Mouse (Mus musculus) adrenal gland, postnatal 14 days (tissue): ENCODE results near the gene Cdkn1c. TPM values are rescaled to one million over a fixed set of nuclear protein-coding genes. Genes with fewer than 3 reads are reported as not detected.

Experiments used
- DNase-seq: peaks from one replicate; pipeline ENCODE4 v3.0.0; 2021; ENCODE audit warnings: mixed read lengths
- long read RNA-seq, 2 experiments: library from polyadenylated mRNA; stranded (forward); transcript quantifications; one replicate each; pipeline ENCODE4 v2.0.0; 2021
- total RNA-seq: library from RNA; stranded (reverse); gene quantifications from 2 replicates; pipeline ENCODE4 v1.2.3, GENCODE M21; 2021

Cdkn1c gene
- 321 and 419 TPM in 2 replicates for total RNA-seq
- long read RNA-seq, experiment 1, transcript Cdkn1c-205 (3 exons, 667 nt): minor isoform, 14 of 1,203 reads
- long read RNA-seq, experiment 1, transcript Cdkn1c-202 (4 exons, 1,888 nt): minor isoform, 53 of 1,203 reads
- long read RNA-seq, experiment 1, transcript Cdkn1c-201 (4 exons, 1,901 nt): major isoform, 332 of 1,203 reads
- long read RNA-seq, experiment 1, partial matches to known transcripts: 36 of 1,203 reads
- long read RNA-seq, experiment 1, other reads (novel, unspliced or antisense): 766 of 1,203 reads
- long read RNA-seq, experiment 2, transcript Cdkn1c-205 (3 exons, 667 nt): minor isoform, 18 of 863 reads
- long read RNA-seq, experiment 2, transcript Cdkn1c-202 (4 exons, 1,888 nt): minor isoform, 32 of 863 reads
- long read RNA-seq, experiment 2, transcript Cdkn1c-201 (4 exons, 1,901 nt): major isoform, 272 of 863 reads
- long read RNA-seq, experiment 2, transcript Cdkn1c-204 (2 exons, 500 nt): minor isoform, 5 of 863 reads
- long read RNA-seq, experiment 2, partial matches to known transcripts: 21 of 863 reads
- long read RNA-seq, experiment 2, other reads (novel, unspliced or antisense): 515 of 863 reads

DNA sequence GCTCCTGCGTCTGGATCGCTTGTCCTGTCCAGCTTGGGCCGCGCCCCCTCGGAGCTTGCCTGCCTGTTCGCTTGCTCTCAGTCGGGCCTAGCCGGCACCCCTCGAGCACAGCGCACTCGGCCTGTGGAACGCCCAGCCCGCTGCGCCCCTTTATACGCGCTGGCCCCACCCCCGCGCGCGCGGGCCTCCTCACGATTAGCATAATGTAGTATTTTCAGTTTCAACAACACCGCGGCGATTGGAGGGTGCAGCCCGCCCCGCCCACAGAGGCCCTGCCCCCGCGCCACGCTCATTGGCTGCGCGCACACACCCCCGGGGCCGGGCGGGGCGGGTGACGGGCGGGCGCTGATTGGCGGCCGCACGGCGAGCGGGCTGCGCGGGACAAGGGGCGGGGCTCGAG lies at the start of gene Cdkn1c:
Gene Cdkn1c, minus strand, starts transcription at position 177 of the 400 bp plus-strand sequence.
- peak; percentile 93 for DNase-seq

DNA sequence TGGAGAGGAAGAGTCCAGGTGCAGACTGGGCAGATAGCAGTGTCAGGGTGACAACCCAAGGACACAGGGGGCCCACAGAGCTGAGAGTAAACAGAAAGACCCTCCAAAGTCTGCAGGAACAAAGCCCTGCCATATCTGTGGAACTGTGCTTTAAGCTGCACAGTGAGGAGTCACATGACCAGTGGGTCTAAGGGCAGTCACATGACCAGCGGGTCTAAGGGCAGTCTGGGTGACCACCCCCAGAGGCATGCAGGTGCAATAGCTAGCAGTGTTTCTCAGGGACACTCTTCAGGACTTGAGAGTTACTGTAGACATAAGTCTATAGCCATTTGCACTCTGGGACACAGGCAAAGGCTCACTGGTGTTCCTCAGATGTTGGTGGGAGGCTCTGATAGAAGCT lies 48.7 kb upstream of the Cdkn1c start:
- no peak for DNase-seq

DNA sequence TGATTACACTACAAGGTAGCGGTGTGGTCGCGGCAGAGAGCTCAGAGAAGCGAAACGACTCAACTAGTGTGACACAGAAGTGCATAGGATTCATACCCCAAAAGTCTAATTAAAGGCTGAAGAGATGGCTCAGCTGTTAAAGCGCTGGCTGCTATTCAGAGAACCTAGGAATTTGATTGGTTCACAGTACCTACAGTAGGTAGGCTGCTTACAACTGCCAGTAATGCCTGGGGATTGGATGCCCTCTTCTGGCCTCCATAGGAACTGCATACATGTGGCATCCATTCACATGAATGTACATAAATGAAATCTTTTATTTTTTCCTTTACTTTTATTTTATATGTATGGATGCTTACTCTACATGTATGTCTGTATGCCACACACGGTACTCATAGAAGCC lies 45.8 kb upstream of the Cdkn1c start:
- DNase-seq: peak; percentile 71

DNA sequence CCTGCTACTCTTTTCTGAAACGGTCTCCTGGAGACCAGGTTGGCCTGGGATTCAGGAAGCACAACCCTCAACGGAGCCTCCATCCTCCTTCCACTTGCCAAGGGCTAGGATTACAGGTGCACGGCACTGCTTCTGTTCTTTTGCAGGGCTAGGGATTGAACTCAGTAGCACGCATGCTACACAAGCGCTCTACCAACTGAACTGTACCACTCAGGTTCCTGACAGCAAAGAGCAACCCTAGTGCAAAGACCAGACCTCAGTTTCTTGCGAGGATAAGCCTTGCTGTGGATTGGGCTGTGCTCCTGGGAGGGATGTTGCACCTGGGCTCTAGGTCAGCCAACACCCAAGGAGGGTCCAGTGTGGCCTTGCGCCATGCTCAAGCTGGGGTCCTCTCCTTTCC lies 45.4 kb upstream of the Cdkn1c start:
- no peak for DNase-seq

DNA sequence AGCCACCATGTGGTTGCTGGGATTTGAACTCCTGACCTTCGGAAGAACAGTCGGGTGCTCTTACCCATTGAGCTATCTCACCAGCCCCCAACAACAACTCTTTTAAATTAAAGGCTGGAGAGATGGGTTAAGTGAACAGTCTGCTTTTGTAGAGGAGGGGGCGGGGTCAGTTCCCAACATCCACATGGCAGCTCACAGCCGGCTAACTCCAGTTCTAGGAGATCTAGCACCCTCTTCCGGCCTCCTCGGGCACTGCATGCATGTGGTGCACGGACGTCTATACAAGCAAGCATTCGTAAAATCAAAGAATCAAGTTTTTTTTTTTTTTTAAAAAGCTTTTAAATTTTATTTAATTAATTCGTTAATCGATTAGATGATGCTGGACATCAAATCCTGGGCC lies 45.0 kb upstream of the Cdkn1c start:
- peak; percentile 90 for DNase-seq

DNA sequence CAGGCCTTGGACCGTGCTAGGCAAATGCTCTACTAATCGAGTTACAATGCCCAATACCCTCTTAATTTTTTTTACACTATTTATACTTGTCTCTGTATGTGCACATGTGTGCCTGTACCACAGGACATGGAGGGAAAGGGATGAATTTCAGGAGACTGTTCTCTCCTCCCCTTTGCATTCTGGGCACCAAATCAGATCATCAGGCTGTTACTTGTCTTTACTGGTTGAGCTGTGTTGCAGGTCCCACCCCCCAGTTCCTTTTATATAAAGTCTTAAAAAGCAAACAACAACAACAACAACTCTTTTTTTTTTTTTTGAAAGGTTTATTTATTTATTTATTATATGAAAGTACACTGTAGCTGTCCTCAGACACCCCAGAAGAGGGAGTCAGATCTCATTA lies 44.6 kb upstream of the Cdkn1c start:
- DNase-seq: no peak

DNA sequence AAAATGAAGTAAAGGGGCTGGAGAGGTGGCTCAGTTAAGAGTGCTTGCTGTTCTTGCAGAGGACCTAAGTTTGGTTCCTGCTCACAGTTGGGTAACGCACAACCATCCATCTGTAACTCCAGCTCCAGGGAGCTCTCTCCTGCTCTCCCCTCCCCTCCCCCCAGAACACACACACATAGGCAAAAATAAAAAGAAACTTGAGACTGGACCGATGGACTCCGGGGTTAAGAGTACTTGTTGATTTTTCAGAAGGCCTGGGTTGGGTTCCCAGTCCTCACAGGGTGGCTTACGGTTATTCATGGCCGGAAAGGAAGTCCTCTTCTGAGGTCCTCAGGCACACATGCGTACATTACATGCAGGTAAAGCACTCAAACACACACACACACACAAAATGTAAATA lies 43.1 kb upstream of the Cdkn1c start:
- no peak for DNase-seq

DNA sequence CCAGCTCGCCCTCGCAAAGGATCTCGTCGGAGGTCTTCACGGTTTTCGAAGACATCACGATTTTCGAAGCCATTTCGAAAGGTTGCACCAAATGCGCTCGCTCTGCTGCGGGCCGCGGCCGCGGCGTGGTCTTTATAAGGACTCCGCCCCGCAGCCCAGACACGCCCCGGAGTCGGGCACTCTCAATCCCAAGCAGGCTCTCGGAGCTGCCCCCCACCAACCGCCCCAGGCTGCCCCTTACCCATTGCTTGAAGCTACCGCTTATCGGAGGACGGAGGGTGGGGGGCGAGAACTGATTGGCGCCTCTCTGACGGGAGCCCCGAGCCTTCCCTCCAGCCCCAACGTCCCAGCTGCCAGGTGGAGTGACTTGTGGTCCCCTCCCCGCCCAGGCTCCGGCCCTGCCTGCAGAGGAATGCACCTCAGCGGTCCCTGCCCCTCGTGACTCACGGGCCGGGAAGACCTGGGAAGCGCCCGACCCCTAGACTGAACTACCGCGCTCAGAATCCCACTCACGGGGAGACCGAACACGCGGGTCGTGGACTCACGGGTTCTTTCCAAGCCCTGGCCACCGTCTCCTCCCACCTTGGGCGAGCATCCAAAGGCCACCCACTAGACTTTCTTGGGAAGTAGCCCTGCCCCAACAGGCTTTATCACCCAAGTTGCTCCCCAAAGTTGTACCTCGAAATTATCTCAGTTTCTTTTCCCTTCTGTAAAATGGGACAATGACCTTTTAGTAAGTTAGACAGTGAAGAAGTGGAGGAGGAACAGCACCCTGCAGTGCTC lies 41.8 kb upstream of the Cdkn1c start, which contains the start of gene Phlda2:
Gene Phlda2, minus strand, starts transcription at position 733 of the 783 bp plus-strand sequence.
- peak; percentile 37 for DNase-seq

DNA sequence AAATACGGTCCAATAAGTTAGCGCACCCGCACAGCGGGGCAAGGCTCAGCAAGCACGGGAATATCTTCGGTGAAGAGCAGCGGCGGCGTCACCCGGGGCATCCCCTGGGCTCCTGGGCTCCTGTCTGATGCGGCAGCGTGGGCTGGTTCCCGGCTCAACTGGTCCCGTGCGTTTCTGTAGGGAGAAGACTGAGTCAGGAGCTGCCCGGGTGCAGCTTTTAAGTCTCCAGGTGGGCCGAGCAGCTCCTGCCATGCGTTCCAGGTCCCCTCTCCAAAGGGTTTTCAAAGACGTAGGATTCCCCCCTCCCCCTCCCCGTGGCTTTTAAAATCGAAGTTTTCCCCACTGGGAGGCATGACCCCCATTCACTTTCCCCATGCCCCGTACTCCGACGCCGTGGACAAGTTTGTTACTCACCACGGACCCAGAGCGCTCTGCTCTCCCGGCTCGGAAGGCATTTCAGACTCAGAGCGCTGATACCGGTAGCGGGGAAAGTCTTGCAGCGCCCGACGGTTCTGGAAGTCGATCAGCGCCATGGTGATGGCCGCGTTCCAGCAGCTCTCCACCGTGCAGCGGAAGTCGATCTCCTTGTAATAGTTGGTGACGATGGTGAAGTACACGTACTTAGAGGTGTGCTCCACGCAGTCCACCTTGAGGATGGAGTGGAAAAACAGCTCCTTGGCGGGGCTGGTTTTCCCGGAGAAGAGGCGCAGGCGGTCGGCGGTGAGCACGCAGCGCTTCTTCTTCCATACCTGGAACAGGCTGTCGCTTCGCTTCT lies 41.0 kb upstream of the Cdkn1c start:
- peak; percentile 72 for DNase-seq

DNA sequence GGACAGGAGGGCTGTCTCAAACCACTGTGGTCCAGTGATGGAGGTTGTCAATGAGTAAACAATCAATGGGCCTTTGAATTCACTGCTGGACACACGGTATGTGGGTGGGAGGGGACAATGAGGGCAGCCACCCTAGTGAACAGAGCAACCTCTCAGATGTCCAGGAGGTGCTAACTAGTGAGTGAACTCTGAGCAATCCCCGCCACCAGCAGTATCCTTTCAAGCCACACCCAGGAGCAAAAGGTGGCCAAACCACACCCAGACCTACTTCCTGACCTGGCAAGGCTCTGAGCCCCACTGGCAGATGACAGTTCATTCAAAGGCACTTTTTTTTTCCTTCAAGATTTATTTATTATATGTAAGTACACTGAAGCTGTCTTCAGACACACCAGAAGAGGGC lies 40.1 kb upstream of the Cdkn1c start:
- DNase-seq: no peak

DNA sequence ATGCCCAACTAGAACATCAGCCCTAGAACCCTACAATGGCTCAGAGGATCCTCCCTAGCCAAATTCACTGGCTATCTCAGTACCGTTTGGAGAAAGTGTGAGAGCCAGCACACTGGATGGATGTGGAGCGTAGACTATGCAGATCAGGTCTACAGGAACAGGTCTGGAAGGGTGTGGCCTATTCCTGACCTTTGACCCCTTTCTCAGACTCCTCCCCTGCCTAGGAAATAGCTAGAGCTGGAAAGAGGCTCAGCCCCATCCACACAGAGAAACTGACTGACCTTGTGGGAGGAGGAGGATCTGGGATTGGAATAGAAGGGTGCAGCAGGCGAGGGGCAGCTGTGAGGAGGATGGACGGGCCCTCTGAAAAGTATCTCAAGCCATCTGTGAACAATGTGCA lies 37.7 kb upstream of the Cdkn1c start:
- DNase-seq: no peak

DNA sequence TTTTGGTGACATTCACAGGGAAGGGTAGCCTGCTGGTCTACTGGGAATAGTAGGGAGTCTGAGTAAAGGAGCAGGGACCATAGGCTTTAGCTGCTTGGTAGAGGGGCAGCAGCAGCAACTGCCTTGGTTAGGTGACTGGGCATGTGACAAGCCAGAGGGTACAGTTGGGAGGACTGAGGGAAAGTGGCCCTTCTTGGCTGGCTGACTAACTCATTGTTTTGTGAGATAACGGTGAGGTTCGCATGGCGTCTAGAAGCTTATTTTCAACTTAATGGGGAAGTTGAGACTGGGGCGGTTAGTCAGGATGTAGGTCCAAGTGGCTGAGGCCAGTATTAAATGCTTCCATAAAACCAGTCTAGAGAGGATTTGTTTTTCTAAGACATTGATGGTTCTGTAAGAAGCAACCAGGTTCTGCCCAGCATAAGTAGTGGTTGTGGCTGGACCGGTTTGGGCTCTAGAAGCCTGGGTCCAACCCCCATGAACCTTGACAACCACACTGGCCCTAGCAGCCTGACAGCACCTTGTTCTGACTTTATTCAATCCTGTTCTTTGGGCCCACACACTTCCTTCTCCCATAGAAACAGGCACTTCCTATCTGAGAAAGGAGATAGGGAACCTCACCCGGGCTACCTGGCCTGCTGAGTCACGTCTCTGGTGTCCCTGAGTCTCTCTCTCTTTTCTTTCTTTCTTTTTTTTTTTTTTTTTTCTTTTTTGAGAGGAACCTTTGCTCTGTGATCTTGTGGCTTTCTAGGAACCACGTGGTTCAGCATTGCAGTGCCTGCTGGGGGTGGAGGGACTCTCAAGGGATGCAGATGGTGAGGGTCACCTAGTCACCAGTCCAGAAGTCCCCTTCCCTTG lies 34.5 kb upstream of the Cdkn1c start:
- no peak for DNase-seq

DNA sequence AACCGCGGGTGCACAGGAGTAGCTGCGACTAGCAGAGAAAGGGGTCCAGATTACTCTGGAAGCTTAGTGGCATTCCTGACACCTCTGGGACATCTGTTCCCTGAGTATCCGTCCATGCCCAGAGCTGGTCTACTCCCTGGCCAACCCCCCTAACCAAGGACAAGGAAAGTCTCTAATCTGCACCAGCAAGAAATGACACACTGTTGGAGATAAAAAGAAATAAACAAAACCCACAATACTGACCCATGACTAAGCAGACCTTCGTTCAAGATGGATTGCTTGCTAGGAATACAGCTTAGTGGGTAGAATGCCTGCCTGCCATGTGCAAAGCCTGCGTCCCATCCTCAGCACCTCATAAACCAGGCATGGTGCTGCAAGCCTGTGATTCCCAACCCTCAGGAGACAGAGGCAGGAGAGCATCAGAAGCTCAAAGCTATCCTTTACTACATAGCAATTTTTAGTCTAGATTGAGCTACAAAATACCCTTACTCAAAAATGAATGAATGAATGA lies 32.8 kb upstream of the Cdkn1c start:
- no peak for DNase-seq

DNA sequence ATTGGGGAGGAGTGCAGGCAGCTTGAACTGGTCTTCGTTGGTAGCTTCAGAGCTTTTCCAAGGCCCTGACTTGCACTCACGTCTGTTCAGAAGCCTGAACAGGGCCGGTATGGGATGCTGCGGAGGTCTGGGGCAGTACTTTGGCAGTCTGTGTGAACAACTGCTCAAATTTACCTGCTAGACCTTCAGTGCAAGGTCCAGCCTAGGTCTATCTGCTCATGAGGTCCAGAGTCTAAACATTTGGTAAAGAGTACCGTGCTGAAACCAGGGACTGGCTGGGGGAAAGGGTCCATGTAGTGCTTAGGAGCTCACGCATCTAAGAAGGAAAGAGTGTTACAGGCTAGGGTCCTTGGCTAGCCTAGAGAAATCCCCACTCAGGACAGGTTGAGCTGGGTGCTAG lies 28.9 kb upstream of the Cdkn1c start:
- no peak for DNase-seq

DNA sequence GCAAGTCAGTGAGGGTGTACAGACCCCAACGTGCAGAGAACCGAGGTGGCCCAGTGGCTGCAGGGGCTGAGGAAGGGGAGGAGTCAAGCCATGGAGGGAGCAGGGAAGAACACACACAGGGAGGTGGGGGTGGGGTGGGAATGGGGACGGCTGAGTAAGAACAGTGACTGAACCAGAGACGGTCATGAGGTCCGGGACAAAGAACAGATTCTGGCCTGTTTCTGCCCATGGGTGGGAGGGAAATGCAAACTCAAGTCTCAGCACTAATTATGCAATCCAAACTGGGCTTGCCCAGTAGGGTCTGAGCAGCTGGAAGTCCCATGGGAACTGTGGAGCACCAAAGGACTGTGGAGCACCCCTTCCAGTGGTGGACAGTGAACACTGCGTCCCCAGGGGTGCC lies 21.7 kb upstream of the Cdkn1c start:
- no peak for DNase-seq

DNA sequence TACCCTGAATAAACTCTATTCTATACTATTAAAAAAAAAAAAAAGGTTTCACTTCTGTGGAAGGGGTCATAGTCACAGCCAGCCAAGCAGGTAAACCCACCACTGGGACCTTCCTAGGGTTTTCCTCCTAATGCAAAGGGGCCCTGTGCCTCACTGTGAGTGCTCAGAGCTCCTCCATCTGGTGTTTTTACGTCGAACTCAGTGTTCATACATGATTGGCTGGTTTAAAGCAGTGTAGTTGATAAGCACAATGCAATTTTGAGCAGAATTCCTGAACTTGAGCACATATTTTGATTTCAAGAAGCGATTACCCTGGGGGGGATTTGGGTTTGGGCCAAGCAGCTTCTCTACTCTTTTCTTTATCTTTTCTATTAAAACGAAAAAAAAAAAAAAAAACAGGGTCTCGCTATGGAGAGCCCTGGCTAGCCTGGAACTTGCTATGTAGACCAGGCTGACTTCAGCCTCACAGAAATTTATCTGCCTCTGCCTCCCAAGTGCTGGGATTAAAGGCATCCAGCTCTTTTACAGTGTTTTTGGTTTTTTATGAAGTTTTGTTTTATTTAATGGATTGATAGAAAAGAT lies 21.0 kb upstream of the Cdkn1c start:
- no peak for DNase-seq

DNA sequence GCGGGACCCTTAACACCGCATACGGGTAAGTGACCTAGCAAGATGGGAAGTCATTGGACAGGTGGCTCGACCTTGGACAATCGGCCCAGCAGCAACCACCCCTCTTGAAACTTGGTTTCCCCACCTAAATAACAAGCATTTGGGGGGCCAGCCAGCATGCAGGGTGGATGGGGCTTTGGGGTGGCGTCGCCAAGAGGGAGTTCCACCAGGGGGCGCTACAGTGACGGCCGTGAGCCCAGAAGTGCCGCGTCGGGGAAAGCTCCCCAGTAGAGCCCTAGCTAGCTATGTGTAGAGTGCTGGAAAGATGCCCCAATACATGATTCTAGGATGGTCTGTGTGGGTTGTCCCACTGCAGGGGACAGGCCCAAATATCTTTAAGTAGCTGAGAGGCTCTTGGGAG lies 19.6 kb upstream of the Cdkn1c start:
- DNase-seq: peak; percentile 89

DNA sequence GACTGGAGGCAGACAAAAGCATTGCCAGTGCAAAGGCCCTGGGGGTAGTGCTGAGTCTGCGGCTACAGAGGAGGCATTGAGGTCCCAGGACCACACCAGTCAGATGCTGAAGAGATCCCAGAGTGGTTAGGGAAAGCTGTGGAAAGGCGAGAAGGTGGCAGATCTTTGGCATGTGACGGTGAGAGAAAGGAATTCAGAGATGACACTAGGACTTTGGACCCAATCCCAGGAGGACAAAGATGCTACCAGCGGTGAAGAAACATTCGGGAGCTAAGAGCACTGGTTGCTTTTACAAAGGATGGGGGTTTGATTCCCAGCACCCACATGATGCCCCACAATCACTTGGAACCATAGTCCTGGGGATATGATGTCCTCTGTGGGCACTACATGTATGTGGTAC lies 16.9 kb upstream of the Cdkn1c start:
- DNase-seq: no peak

DNA sequence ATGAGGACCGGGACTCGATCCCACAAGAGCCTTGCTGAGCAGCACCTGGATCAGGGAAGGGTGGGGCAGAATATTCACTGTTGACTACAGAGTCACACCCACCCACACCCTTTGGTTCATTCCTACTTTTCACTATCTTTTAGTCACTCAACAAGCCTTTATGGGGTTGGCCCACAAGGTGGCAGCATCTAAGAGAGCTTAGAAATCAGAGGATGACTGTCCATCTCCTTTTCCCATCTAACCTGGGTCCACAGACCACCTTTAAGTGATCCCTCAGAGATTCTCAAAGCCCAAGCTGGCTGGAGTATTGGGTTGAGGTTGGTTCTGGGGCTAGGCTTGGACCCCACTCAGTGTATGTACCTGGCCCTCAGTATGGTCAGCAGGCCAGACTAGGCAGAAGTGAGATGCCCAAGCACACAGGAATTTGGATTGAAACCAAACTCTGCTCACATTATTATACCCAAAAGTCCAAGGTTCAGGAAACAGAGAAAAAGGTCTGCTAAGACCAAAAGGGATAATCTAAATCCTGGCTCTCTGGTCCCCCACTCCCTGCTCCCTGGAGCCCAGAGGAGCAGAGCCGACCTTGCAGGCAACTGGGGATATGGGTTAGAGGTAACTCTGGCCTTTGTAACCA lies 16.0 kb upstream of the Cdkn1c start:
- DNase-seq: no peak

DNA sequence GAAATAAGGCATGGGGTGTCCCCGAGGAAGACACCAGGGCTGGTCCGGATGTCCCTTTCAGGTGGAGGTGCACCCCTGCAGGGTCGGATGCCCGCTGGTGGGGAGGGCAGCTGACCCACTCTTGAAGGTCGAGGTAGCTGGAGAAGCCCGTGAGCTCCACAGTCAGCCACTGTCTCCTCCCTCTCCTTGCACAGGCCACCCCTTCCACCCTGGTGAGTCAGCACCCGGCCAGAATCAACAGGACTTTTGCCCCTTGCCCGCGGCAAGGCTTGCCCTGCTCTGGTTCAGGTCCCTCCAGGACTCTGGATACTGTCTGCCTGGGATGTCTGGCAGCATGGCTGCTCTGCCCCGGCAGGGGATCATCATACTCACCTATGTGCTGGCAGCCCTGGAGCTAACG lies 15.0 kb upstream of the Cdkn1c start:
- peak; percentile 60 for DNase-seq
